Mouse (Mus musculus): ENCODE results near the gene Arvcf.

DNA sequence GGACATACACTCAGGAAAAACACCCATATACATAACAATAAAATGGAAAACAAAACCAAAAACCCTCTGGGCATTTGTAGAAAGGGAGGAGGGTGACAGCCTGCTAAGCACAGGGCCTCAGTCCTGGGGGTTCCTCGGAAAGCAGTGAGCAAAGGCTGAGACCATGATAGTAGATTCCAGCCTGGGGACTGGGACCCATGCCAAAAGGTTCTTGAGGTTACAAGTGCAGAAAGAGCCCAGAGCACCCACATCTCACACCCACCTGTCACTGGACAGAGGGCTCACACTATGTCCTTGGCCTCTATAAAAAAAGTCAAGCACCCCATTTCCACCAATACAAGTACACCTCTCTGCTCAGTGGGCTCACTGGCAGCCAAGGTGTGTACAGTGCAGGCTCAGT lies 19.5 kb upstream of the Arvcf start:
- TF ChIP-seq CTCF (IDR thresholded peaks at IDR 0.05; ENCODE audit: low read depth): no peak
- no peak for TF ChIP-seq EP300 (IDR thresholded peaks at IDR 0.05; ENCODE audit: low read depth)

Measured in liver, postnatal 0 days (tissue).